Mouse (Mus musculus): ENCODE data around the gene Med28.

DNA sequence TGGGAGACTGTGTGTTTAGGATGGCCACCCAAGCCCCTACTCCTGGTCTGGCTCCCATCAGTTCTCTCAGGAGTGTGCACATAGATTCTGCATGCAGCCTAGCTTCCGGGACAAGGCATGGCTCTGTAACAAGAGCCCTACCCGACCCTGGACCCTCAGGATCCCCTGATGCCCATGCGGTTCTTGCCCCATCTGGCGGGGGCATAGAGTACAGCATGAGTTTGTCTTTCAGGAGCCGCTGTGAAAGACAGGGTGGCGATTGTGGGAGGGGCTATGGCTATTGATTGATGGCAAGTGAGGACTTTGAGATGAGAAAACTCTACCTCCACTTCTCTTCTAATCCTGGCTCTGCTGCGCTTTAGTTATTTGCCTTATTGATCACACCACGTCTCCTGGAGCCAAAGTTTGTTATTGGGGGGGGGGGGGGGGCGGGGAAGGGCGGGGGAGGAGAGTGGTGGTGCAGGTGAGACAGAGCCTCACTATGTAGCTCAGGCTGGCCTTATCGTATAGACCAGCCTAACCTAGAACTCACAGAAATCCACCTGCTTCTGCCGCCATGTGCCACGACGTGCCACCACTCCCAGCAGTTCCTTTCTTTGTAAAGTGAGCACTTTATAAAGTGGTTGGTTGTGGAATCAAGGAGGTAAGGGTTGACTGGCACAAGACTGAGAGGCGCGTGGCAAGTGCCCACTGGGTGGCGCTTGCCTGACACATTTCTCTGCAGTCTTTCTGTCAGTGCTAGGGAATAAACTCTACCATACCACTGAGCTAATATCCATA lies 14.5 kb downstream of the Med28 start:
- TF ChIP-seq CTCF (conservative IDR thresholded peaks at IDR 0.05; ENCODE audit: low read length) (peak; percentile 57), NANOG (IDR thresholded peaks at IDR 0.05; ENCODE audit: borderline replicate concordance, low read length) (no peak)

All from E14TG2a.4 (cell line).